Mouse (Mus musculus) liver, adult 2 months (tissue): ENCODE results near the gene Map3k20.

Experiments
- CTCF ChIP-seq: fragments of 200-500 bp; IDR thresholded peaks from 2 replicates; pipeline ENCODE4 v1.5.1; 2011; ENCODE audit warnings: low read depth, low read length, control low read depth
- POLR2A ChIP-seq: fragments of 200-500 bp; IDR thresholded peaks from 2 replicates; pipeline ENCODE4 v1.6.1; 2011; ENCODE audit warnings: low read length, control low read depth; ENCODE audit not compliant: insufficient read depth; ENCODE audit errors: extremely low read depth

- TF ChIP-seq CTCF (no peak), POLR2A (no peak)
These were observed 170.8 kb downstream of the Map3k20 start for GRCm38 (mm10) chr2:72456189-72456588.
